Mouse (Mus musculus): ENCODE results near the gene Olfr70. TPM values are rescaled to one million over a fixed set of nuclear protein-coding genes. Genes with fewer than 3 reads are reported as not detected.

The Olfr70 gene
- polyA plus RNA-seq, 1 experiment from 2014 or later, result not detected

- H3K9ac ChIP-seq (replicated peaks; ENCODE audit: low read depth, low read length), result no peak overlapping the region
- no peaks in the 10 kb centered on the region for H3K36me3 ChIP-seq (ENCODE audit: control insufficient read depth, insufficient read depth, low read length)
- 85% methylated on average over 4 of the region's 4 CpGs for WGBS
- no peak overlapping the region for H3K27ac ChIP-seq (ENCODE audit: low read length)
- H3K27me3 ChIP-seq (ENCODE audit: control insufficient read depth, insufficient read depth, low read length), result no peaks in the 10 kb centered on the region
- no peak overlapping the region for H3K4me3 ChIP-seq (ENCODE audit: low read depth, low read length)
- no peaks in the 10 kb centered on the region for H3K9me3 ChIP-seq (ENCODE audit: control insufficient read depth, low read depth, low read length)
- H3K4me1 ChIP-seq (ENCODE audit: control insufficient read depth, insufficient read depth, low read length), result peaks cover 6% of the 10 kb centered on the region
- no peak overlapping the region for H3K4me2 ChIP-seq (replicated peaks; ENCODE audit: low read depth, low read length)
- ATAC-seq (ENCODE audit: insufficient number of reproducible peaks, insufficient read depth, low FRiP score, low read depth), result no peak
Measured at GRCm38 (mm10) chr4:43722191-43722590, 21.6 kb upstream of the Olfr70 start.

- ATAC-seq (ENCODE audit: insufficient number of reproducible peaks, insufficient read depth, low FRiP score, low read depth), result no peak
- H3K27ac ChIP-seq (ENCODE audit: low read length), result 0 out of 2 replicates have a peak overlapping the region, but pooled peaks have one; percentile 48
- H3K4me1 ChIP-seq (ENCODE audit: control insufficient read depth, insufficient read depth, low read length), result no peaks in the 10 kb centered on the region
- WGBS, result 42% methylated on average over 14 of the region's 16 CpGs
- H3K4me2 ChIP-seq (replicated peaks; ENCODE audit: low read depth, low read length), result no peak overlapping the region
- H3K4me3 ChIP-seq (ENCODE audit: low read depth, low read length), result no peak overlapping the region
- no peak overlapping the region for H3K9ac ChIP-seq (replicated peaks; ENCODE audit: low read depth, low read length)
- no peaks in the 10 kb centered on the region for H3K9me3 ChIP-seq (ENCODE audit: control insufficient read depth, low read depth, low read length)
- no peaks in the 10 kb centered on the region for H3K36me3 ChIP-seq (ENCODE audit: control insufficient read depth, insufficient read depth, low read length)
- no peaks in the 10 kb centered on the region for H3K27me3 ChIP-seq (ENCODE audit: control insufficient read depth, insufficient read depth, low read length)
Measured at GRCm38 (mm10) chr4:43720491-43721228, 20.1 kb upstream of the Olfr70 start.

- H3K4me1 ChIP-seq (ENCODE audit: control insufficient read depth, insufficient read depth, low read length), result no peaks in the 10 kb centered on the region
- H3K4me3 ChIP-seq (ENCODE audit: low read depth, low read length), result no peak overlapping the region
- no peak overlapping the region for H3K4me2 ChIP-seq (replicated peaks; ENCODE audit: low read depth, low read length)
- WGBS, result 33% methylated on average over 7 of the region's 7 CpGs
- H3K36me3 ChIP-seq (ENCODE audit: control insufficient read depth, insufficient read depth, low read length), result no peaks in the 10 kb centered on the region
- no peak overlapping the region for H3K9ac ChIP-seq (replicated peaks; ENCODE audit: low read depth, low read length)
- no peak for ATAC-seq (ENCODE audit: insufficient number of reproducible peaks, insufficient read depth, low FRiP score, low read depth)
- H3K9me3 ChIP-seq (ENCODE audit: control insufficient read depth, low read depth, low read length), result no peaks in the 10 kb centered on the region
- no peaks in the 10 kb centered on the region for H3K27me3 ChIP-seq (ENCODE audit: control insufficient read depth, insufficient read depth, low read length)
- H3K27ac ChIP-seq (ENCODE audit: low read length), result no peak overlapping the region
Measured at GRCm38 (mm10) chr4:43713652-43714219, 13.1 kb upstream of the Olfr70 start.

GRCm38 (mm10) chr4:43711821-43712220 is 11.2 kb upstream of the Olfr70 start:
- Histone ChIP-seq H3K27ac (ENCODE audit: low read length) (no peak overlapping the region), H3K27me3 (ENCODE audit: control insufficient read depth, insufficient read depth, low read length) (no peaks in the 10 kb centered on the region), H3K9me3 (ENCODE audit: control insufficient read depth, low read depth, low read length) (no peaks in the 10 kb centered on the region), H3K4me3 (ENCODE audit: low read depth, low read length) (no peak overlapping the region), H3K36me3 (ENCODE audit: control insufficient read depth, insufficient read depth, low read length) (no peaks in the 10 kb centered on the region), H3K9ac (replicated peaks; ENCODE audit: low read depth, low read length) (no peak overlapping the region), H3K4me2 (replicated peaks; ENCODE audit: low read depth, low read length) (no peak overlapping the region), H3K4me1 (ENCODE audit: control insufficient read depth, insufficient read depth, low read length) (no peaks in the 10 kb centered on the region)
- WGBS, result 1% methylated on average over 2 of the region's 2 CpGs
- no peak for ATAC-seq (ENCODE audit: insufficient number of reproducible peaks, insufficient read depth, low FRiP score, low read depth)

- Histone ChIP-seq H3K27me3 (ENCODE audit: control insufficient read depth, insufficient read depth, low read length) (no peaks in the 10 kb centered on the region), H3K4me1 (ENCODE audit: control insufficient read depth, insufficient read depth, low read length) (no peaks in the 10 kb centered on the region), H3K27ac (ENCODE audit: low read length) (no peak within 1 kb of the TSS), H3K9me3 (ENCODE audit: control insufficient read depth, low read depth, low read length) (no peaks in the 10 kb centered on the region), H3K9ac (replicated peaks; ENCODE audit: low read depth, low read length) (no peak within 1 kb of the TSS), H3K4me2 (replicated peaks; ENCODE audit: low read depth, low read length) (no peak within 1 kb of the TSS), H3K36me3 (ENCODE audit: control insufficient read depth, insufficient read depth, low read length) (no peaks in the 10 kb centered on the region), H3K4me3 (ENCODE audit: low read depth, low read length) (no peak within 1 kb of the TSS)
- 66% methylated on average over 6 of the region's 6 CpGs for WGBS
- ATAC-seq (ENCODE audit: insufficient number of reproducible peaks, insufficient read depth, low FRiP score, low read depth), result no peak
Measured at GRCm38 (mm10) chr4:43709869-43710268, 9.3 kb upstream of the Olfr70 start, which contains the start of gene Olfr71. TSS of gene Olfr71 (minus strand) at chr4:43710255.

- no peak overlapping the region for H3K4me2 ChIP-seq (replicated peaks; ENCODE audit: low read depth, low read length)
- no peaks in the 10 kb centered on the region for H3K36me3 ChIP-seq (ENCODE audit: control insufficient read depth, insufficient read depth, low read length)
Measured at GRCm38 (mm10) chr4:43705991-43706390, 5.4 kb upstream of the Olfr70 start.

GRCm38 (mm10) chr4:43703851-43704250 is 3.2 kb upstream of the Olfr70 start:
- Histone ChIP-seq H3K27me3 (ENCODE audit: control insufficient read depth, insufficient read depth, low read length) (no peaks in the 10 kb centered on the region), H3K36me3 (ENCODE audit: control insufficient read depth, insufficient read depth, low read length) (no peaks in the 10 kb centered on the region), H3K9me3 (ENCODE audit: control insufficient read depth, low read depth, low read length) (no peaks in the 10 kb centered on the region), H3K4me2 (replicated peaks; ENCODE audit: low read depth, low read length) (no peak overlapping the region), H3K9ac (replicated peaks; ENCODE audit: low read depth, low read length) (no peak overlapping the region), H3K4me1 (ENCODE audit: control insufficient read depth, insufficient read depth, low read length) (no peaks in the 10 kb centered on the region), H3K4me3 (ENCODE audit: low read depth, low read length) (no peak overlapping the region), H3K27ac (ENCODE audit: low read length) (no peak overlapping the region)
- no peak for ATAC-seq (ENCODE audit: insufficient number of reproducible peaks, insufficient read depth, low FRiP score, low read depth)
- 85% methylated on average over 8 of the region's 8 CpGs for WGBS

More at GRCm38 (mm10) chr4:43705991-43706390, 5.4 kb upstream of the Olfr70 start:
- Histone ChIP-seq H3K9me3 (ENCODE audit: control insufficient read depth, low read depth, low read length) (no peaks in the 10 kb centered on the region), H3K4me1 (ENCODE audit: control insufficient read depth, insufficient read depth, low read length) (no peaks in the 10 kb centered on the region), H3K27ac (ENCODE audit: low read length) (no peak overlapping the region), H3K9ac (replicated peaks; ENCODE audit: low read depth, low read length) (no peak overlapping the region), H3K27me3 (ENCODE audit: control insufficient read depth, insufficient read depth, low read length) (no peaks in the 10 kb centered on the region), H3K4me3 (ENCODE audit: low read depth, low read length) (no peak overlapping the region)
- 73% methylated on average over 13 of the region's 13 CpGs for WGBS
- ATAC-seq (ENCODE audit: insufficient number of reproducible peaks, insufficient read depth, low FRiP score, low read depth), result no peak

- no peak overlapping the region for H3K4me2 ChIP-seq (replicated peaks; ENCODE audit: low read depth, low read length)
- ATAC-seq (ENCODE audit: insufficient number of reproducible peaks, insufficient read depth, low FRiP score, low read depth), result no peak
- H3K9ac ChIP-seq (replicated peaks; ENCODE audit: low read depth, low read length), result no peak overlapping the region
- H3K36me3 ChIP-seq (ENCODE audit: control insufficient read depth, insufficient read depth, low read length), result no peaks in the 10 kb centered on the region
- no peaks in the 10 kb centered on the region for H3K27me3 ChIP-seq (ENCODE audit: control insufficient read depth, insufficient read depth, low read length)
- H3K4me3 ChIP-seq (ENCODE audit: low read depth, low read length), result no peak overlapping the region
- no peaks in the 10 kb centered on the region for H3K9me3 ChIP-seq (ENCODE audit: control insufficient read depth, low read depth, low read length)
- H3K27ac ChIP-seq (ENCODE audit: low read length), result no peak overlapping the region
- WGBS, result 72% methylated on average over 6 of the region's 6 CpGs
- no peaks in the 10 kb centered on the region for H3K4me1 ChIP-seq (ENCODE audit: control insufficient read depth, insufficient read depth, low read length)
Measured at GRCm38 (mm10) chr4:43703439-43703838, 2.8 kb upstream of the Olfr70 start.

Measured in stomach, embryonic 14.5 days (tissue).